Mouse (Mus musculus) adrenal gland, adult 18-20 months (tissue): Measurements from ENCODE around the gene Ly6g6e. TPM values are rescaled to one million over a fixed set of nuclear protein-coding genes. Genes with fewer than 3 reads are reported as not detected.
A peak's percentile ranks its signal among the peaks of the same experiment; 100 is the strongest.
"Not testable (repeated sequence)": the region's sequence is repeated elsewhere in the genome, so short reads cannot be mapped to it uniquely, and the experiment has no call there.

Experiments used
- DNase-seq, 2 experiments: peaks; one replicate each; pipeline ENCODE4 v3.0.0; 2021 to 2022; ENCODE audit warnings: low spot score in 2 of 2
- total RNA-seq, 2 experiments: library from RNA; stranded (reverse); gene quantifications; 1 replicate in 1 of 2; 2 replicates in 1 of 2; pipeline ENCODE4 v1.2.3; 2021

Ly6g6e gene
- total RNA-seq, 2 experiments from 2014 or later, result not detected

GRCm38 (mm10) chr17:35100196-35100765 lies 23.6 kb downstream of the Ly6g6e start:
- no peak for DNase-seq

- DNase-seq, result no peak
Observed at GRCm38 (mm10) chr17:35101161-35101560, 24.5 kb downstream of the Ly6g6e start.

- no peak for DNase-seq
Observed at GRCm38 (mm10) chr17:35102299-35102698, 25.6 kb downstream of the Ly6g6e start.

- no peak for DNase-seq
Observed at GRCm38 (mm10) chr17:35103221-35103690, 26.6 kb downstream of the Ly6g6e start.

- DNase-seq, result no peak
Observed at GRCm38 (mm10) chr17:35104079-35104478, 27.4 kb downstream of the Ly6g6e start.

GRCm38 (mm10) chr17:35104754-35105153 lies 28.1 kb downstream of the Ly6g6e start:
- no peak for DNase-seq

- no peak for DNase-seq
Observed at GRCm38 (mm10) chr17:35105740-35106389, 29.2 kb downstream of the Ly6g6e start.

GRCm38 (mm10) chr17:35106522-35106921 lies 29.8 kb downstream of the Ly6g6e start:
- no peak for DNase-seq

GRCm38 (mm10) chr17:35108097-35108496 lies 31.4 kb downstream of the Ly6g6e start, which contains the start of gene Ly6g5c:
Gene Ly6g5c, plus strand, starts transcription at chr17:35108279.
- DNase-seq, result no peak

GRCm38 (mm10) chr17:35111774-35112173 lies 35.1 kb downstream of the Ly6g6e start:
- DNase-seq, result no peak

- DNase-seq, result no peak
Observed at GRCm38 (mm10) chr17:35115046-35116019, 38.6 kb downstream of the Ly6g6e start, which contains the start of gene Ly6g5b. Gene Ly6g5b, minus strand, starts transcription at chr17:35115428.

GRCm38 (mm10) chr17:35120745-35121142 lies 44.0 kb downstream of the Ly6g6e start:
- DNase-seq, result no peak

GRCm38 (mm10) chr17:35121143-35121799 lies 44.6 kb downstream of the Ly6g6e start, which contains the start of gene Gpank1:
Gene Gpank1, plus strand, starts transcription at chr17:35121455.
- DNase-seq, result peak; percentile 92 to 94

- DNase-seq, result no peak
Observed at GRCm38 (mm10) chr17:35121871-35122303, 45.2 kb downstream of the Ly6g6e start, which contains the start of gene Csnk2b. Gene Csnk2b, minus strand, starts transcription at chr17:35122053.

GRCm38 (mm10) chr17:35123287-35123686 lies 46.6 kb downstream of the Ly6g6e start:
- DNase-seq, result not testable (repeated sequence)

GRCm38 (mm10) chr17:35124261-35124896 lies 47.7 kb downstream of the Ly6g6e start:
- not testable (repeated sequence) for DNase-seq

- no peak for DNase-seq
Observed at GRCm38 (mm10) chr17:35125081-35125480, 48.4 kb downstream of the Ly6g6e start.

GRCm38 (mm10) chr17:35125578-35125977 lies 48.9 kb downstream of the Ly6g6e start:
- no peak for DNase-seq

GRCm38 (mm10) chr17:35126206-35126611 lies 49.5 kb downstream of the Ly6g6e start, which contains the start of gene D17H6S53E:
Gene D17H6S53E, plus strand, starts transcription at chr17:35126373.
- DNase-seq, result peak; percentile 72 to 76

- no peak for DNase-seq
Observed at GRCm38 (mm10) chr17:35127017-35127416, 50.3 kb downstream of the Ly6g6e start.
